Mouse (Mus musculus) MEL (cell line): ENCODE results near the gene Wdr77. TPM values are rescaled to one million over a fixed set of nuclear protein-coding genes. Genes with fewer than 3 reads are reported as not detected.

Source experiments
- DNase-seq: peaks from one replicate; pipeline ENCODE4 v3.0.0; 2011; ENCODE audit warnings: low read depth, low spot score
- H3K27ac ChIP-seq: 2 replicates; pipeline ENCODE4 v1.5.1; 2012; ENCODE audit warnings: low read depth, mild to moderate bottlenecking, control low read depth, low read length, moderate library complexity; ENCODE audit not compliant: control insufficient read depth
- H3K27me3 ChIP-seq, 2 experiments: fragments of 150-350 bp in 1 of 2; sonication (generic) in 1 of 2; 2 replicates each; pipeline ENCODE4 v1.6.1; 2012; ENCODE audit warnings: low read length in 2 of 2, mild to moderate bottlenecking in 2 of 2, improper control_type of control experiment in 1 of 2, moderate library complexity in 1 of 2; ENCODE audit not compliant: insufficient read depth in 2 of 2, control insufficient read depth in 1 of 2
- H3K36me3 ChIP-seq, 2 experiments: 2 replicates each; pipeline ENCODE4 v1.6.1; 2012 to 2014; ENCODE audit warnings: low read length in 2 of 2, improper control_type of control experiment in 1 of 2, inconsistent platforms in 1 of 2, mild to moderate bottlenecking in 1 of 2; ENCODE audit not compliant: insufficient read depth in 2 of 2, control insufficient read depth in 1 of 2
- H3K4me1 ChIP-seq, 2 experiments: fragments of 150-350 bp in 1 of 2; sonication (generic) in 1 of 2; 2 replicates each; pipeline ENCODE4 v1.6.1; 2012; ENCODE audit warnings: low read length in 2 of 2, improper control_type of control experiment in 1 of 2, mild to moderate bottlenecking in 1 of 2; ENCODE audit not compliant: insufficient read depth in 2 of 2, control insufficient read depth in 1 of 2
- H3K4me3 ChIP-seq, 2 experiments: fragments of 150-350 bp in 1 of 2; sonication (generic) in 1 of 2; 2 replicates each; pipeline ENCODE4 v1.5.1; 2012; ENCODE audit warnings: low read depth in 2 of 2, low read length in 2 of 2, mild to moderate bottlenecking in 2 of 2, moderate library complexity in 2 of 2, control low read depth in 1 of 2, improper control_type of control experiment in 1 of 2; ENCODE audit not compliant: control insufficient read depth in 1 of 2, insufficient read depth in 1 of 2
- H3K79me2 ChIP-seq: 2 replicates; pipeline ENCODE4 v1.6.1; 2012; ENCODE audit warnings: mild to moderate bottlenecking, low read length, moderate library complexity; ENCODE audit not compliant: control insufficient read depth, poor library complexity, insufficient read depth
- H3K9ac ChIP-seq: 2 replicates; pipeline ENCODE4 v1.6.1; 2012; ENCODE audit warnings: low read depth, mild to moderate bottlenecking, control low read depth, low read length, moderate library complexity; ENCODE audit not compliant: control insufficient read depth, poor library complexity, severe bottlenecking
- H3K9me3 ChIP-seq: fragments of 150-350 bp; sonication (generic); replicated peaks from 2 replicates; pipeline ENCODE4 v1.6.1; 2012; ENCODE audit warnings: mild to moderate bottlenecking, low read length, improper control_type of control experiment, moderate library complexity; ENCODE audit not compliant: insufficient read depth
- ELF1 ChIP-seq: IDR thresholded peaks from 2 replicates; pipeline ENCODE4 v1.6.1; 2014; ENCODE audit warnings: low read depth, mild to moderate bottlenecking, inconsistent platforms, low read length, improper control_type of control experiment, moderate library complexity
- GABPA ChIP-seq: IDR thresholded peaks from 2 replicates; pipeline ENCODE4 v1.6.1; 2012; ENCODE audit warnings: low read depth, mild to moderate bottlenecking, inconsistent platforms, low read length, improper control_type of control experiment, moderate library complexity
- GATA1 ChIP-seq: IDR thresholded peaks from 2 replicates; pipeline ENCODE4 v1.6.1; 2011; ENCODE audit warnings: low read depth, low read length, improper control_type of control experiment
- HCFC1 ChIP-seq: IDR thresholded peaks from 2 replicates; pipeline ENCODE4 v1.6.1; 2012; ENCODE audit warnings: low read depth, mild to moderate bottlenecking, inconsistent platforms, low read length, improper control_type of control experiment, moderate library complexity
- MAZ ChIP-seq: IDR thresholded peaks from 2 replicates; pipeline ENCODE4 v1.6.1; 2012; ENCODE audit warnings: low read depth, mild to moderate bottlenecking, inconsistent platforms, low read length, improper control_type of control experiment
- MXI1 ChIP-seq: IDR thresholded peaks from 2 replicates; pipeline ENCODE4 v1.6.1; 2011; ENCODE audit warnings: mild to moderate bottlenecking, low read depth, low read length, improper control_type of control experiment
- MYB ChIP-seq: IDR thresholded peaks from 2 replicates; pipeline ENCODE4 v1.6.1; 2011; ENCODE audit warnings: mild to moderate bottlenecking, low read depth, low read length, improper control_type of control experiment
- NELFE ChIP-seq: IDR thresholded peaks from 2 replicates; pipeline ENCODE4 v1.6.1; 2011; ENCODE audit warnings: low read depth, low read length, improper control_type of control experiment
- POLR2AphosphoS2 ChIP-seq: IDR thresholded peaks from 2 replicates; pipeline ENCODE4 v1.6.1; 2011; ENCODE audit warnings: low read length, improper control_type of control experiment
- SIN3A ChIP-seq: IDR thresholded peaks from 2 replicates; pipeline ENCODE4 v1.6.1; 2012; ENCODE audit warnings: low read length, improper control_type of control experiment, inconsistent platforms
- TAL1 ChIP-seq: IDR thresholded peaks from 2 replicates; pipeline ENCODE4 v1.6.1; 2012; ENCODE audit warnings: mild to moderate bottlenecking, inconsistent platforms, low read length, moderate library complexity, mixed read lengths
- TBP ChIP-seq: IDR thresholded peaks from 2 replicates; pipeline ENCODE4 v1.8.0; 2011; ENCODE audit warnings: low read depth, low read length, improper control_type of control experiment
- TCF12 ChIP-seq: IDR thresholded peaks from 2 replicates; pipeline ENCODE4 v1.6.1; 2014; ENCODE audit warnings: low read depth, mild to moderate bottlenecking, inconsistent platforms, low read length, improper control_type of control experiment, moderate library complexity
- ZC3H11A ChIP-seq: IDR thresholded peaks from 2 replicates; pipeline ENCODE4 v1.6.1; 2012; ENCODE audit warnings: low read depth, mild to moderate bottlenecking, inconsistent platforms, low read length, improper control_type of control experiment
- ZKSCAN1 ChIP-seq: IDR thresholded peaks from 2 replicates; pipeline ENCODE4 v1.6.1; 2012; ENCODE audit warnings: low read depth, mild to moderate bottlenecking, inconsistent platforms, low read length, improper control_type of control experiment, moderate library complexity
- ZMIZ1 ChIP-seq: IDR thresholded peaks from 2 replicates; pipeline ENCODE4 v1.6.1; 2012; ENCODE audit warnings: low read depth, mild to moderate bottlenecking, inconsistent platforms, low read length, improper control_type of control experiment, moderate library complexity
- polyA plus RNA-seq, 2 experiments: library from polyadenylated mRNA; stranded (reverse) in 1 of 2; unstranded in 1 of 2; fragments of >175 nt in 1 of 2; fragments of >200 nt in 1 of 2; gene quantifications; 2 replicates each; pipeline versions ENCODE4 v1.2.1 to v1.2.4; 2012; ENCODE audit warnings: low replicate concordance in 2 of 2, low read depth in 1 of 2; ENCODE audit not compliant: insufficient read length in 2 of 2, insufficient read depth in 1 of 2, missing spikeins in 1 of 2
- total RNA-seq: library from RNA; depleted of rRNA; stranded (reverse); fragments of 300-350 nt; gene quantifications from 2 replicates; pipeline ENCODE4 v1.2.3, GENCODE M21; 2012

Wdr77 gene
- total and polyA plus RNA-seq, 3 experiments = 116 to 204 TPM; not detected in 1

- peaks cover 0 to 14% of the 10 kb centered on the region in 2 experiments; a peak in 3 of 4 replicates for H3K36me3 ChIP-seq
- H3K4me3 ChIP-seq = no peak overlapping the region
- no peaks in the 10 kb centered on the region for H3K9me3 ChIP-seq
- no peak overlapping the region for H3K9ac ChIP-seq
- TF ChIP-seq POLR2AphosphoS2 = no peak
- TF ChIP-seq MXI1 = no peak
- TF ChIP-seq TAL1 = no peak
- no peak for TF ChIP-seq MAZ
- TF ChIP-seq MYB = no peak
- TF ChIP-seq ZC3H11A = no peak
- no peak for TF ChIP-seq ELF1
- no peak for TF ChIP-seq ZKSCAN1
- TF ChIP-seq SIN3A = no peak
- no peak for TF ChIP-seq NELFE
- TF ChIP-seq TCF12 = no peak
- TF ChIP-seq HCFC1 = no peak
- no peak for TF ChIP-seq GATA1
- no peak for TF ChIP-seq ZMIZ1
- H3K27ac ChIP-seq = no peak overlapping the region
- peaks cover 8 to 21% of the 10 kb centered on the region in 2 experiments for H3K4me1 ChIP-seq
- DNase-seq = no peak
- 0 out of 2 replicates have a peak, but pooled peaks cover 1% of the 10 kb centered on the region for H3K79me2 ChIP-seq
- H3K27me3 ChIP-seq = no peaks in the 10 kb centered on the region
These were observed 34.6 kb upstream of the Wdr77 start for GRCm38 (mm10) chr3:105924616-105925015.

- peaks cover 4 to 21% of the 10 kb centered on the region in 2 experiments; a peak in 3 of 4 replicates for H3K4me1 ChIP-seq
These were observed 31.5 kb upstream of the Wdr77 start for GRCm38 (mm10) chr3:105927561-105928194.

More at GRCm38 (mm10) chr3:105927561-105928194, 31.5 kb upstream of the Wdr77 start:
- Histone ChIP-seq H3K36me3 (peaks cover 0 to 18% of the 10 kb centered on the region in 2 experiments; a peak in 3 of 4 replicates), H3K27ac (no peak overlapping the region), H3K9ac (no peak overlapping the region), H3K27me3 (no peaks in the 10 kb centered on the region), H3K9me3 (no peaks in the 10 kb centered on the region), H3K79me2 (peaks cover 5% of the 10 kb centered on the region; the same call in 1 of the 2 replicates), H3K4me3 (no peak overlapping the region)
- TF ChIP-seq GABPA (no peak), SIN3A (no peak), GATA1 (no peak), TBP (no peak), ZMIZ1 (no peak)
- no peak for DNase-seq
